Mouse (Mus musculus) hindbrain, embryonic 10.5 days (tissue): ENCODE measurements at regions not wholly inside any gene's neighbourhood (a gene's known extent, or its start where the extent isn't known, plus 50 kb on each side); places are given as distances from the start of the nearest gene placed in this dataset.
"Not testable (repeated sequence)": the region's sequence is repeated elsewhere in the genome, so short reads cannot be mapped to it uniquely, and the experiment has no call there.

Experiments used
- DNase-seq: peaks from one replicate; pipeline ENCODE4 v3.0.0-alpha.2; 2017; ENCODE audit warnings: low spot score
- H3K27ac ChIP-seq: fragments of 300-500 bp; sonication (generic); 2 replicates; pipeline ENCODE4 v1.5.1; 2016; ENCODE audit warnings: mild to moderate bottlenecking, moderate library complexity
- H3K27me3 ChIP-seq: fragments of 300-500 bp; sonication (generic); 2 replicates; pipeline ENCODE4 v1.6.1; 2016; ENCODE audit warnings: mild to moderate bottlenecking; ENCODE audit not compliant: poor library complexity, insufficient read depth, severe bottlenecking
- H3K36me3 ChIP-seq: fragments of 300-500 bp; sonication (generic); 2 replicates; pipeline ENCODE4 v1.6.1; 2016; ENCODE audit warnings: mild to moderate bottlenecking, moderate library complexity
- H3K4me1 ChIP-seq: fragments of 300-500 bp; sonication (generic); replicated peaks from 2 replicates; pipeline ENCODE4 v1.6.1; 2016; ENCODE audit warnings: mild to moderate bottlenecking
- H3K4me3 ChIP-seq: fragments of 300-500 bp; sonication (generic); 2 replicates; pipeline ENCODE4 v1.5.1; 2016; ENCODE audit warnings: mild to moderate bottlenecking, moderate library complexity
- H3K9me3 ChIP-seq: fragments of 300-500 bp; sonication (generic); 2 replicates; pipeline ENCODE4 v1.6.1; 2016; ENCODE audit warnings: mild to moderate bottlenecking, moderate library complexity
- WGBS: fragments of 180-500 bp; shearing (Covaris S2); methylation state at CpG from one replicate; pipeline ENCODE4 v1.1.7; 2016; 5-methylcytosine and 5-hydroxymethylcytosine counted together

GRCm38 (mm10) chr11:71285193-71285592 is 54.7 kb upstream of the Nlrp1b start:
- H3K27ac ChIP-seq = no peak overlapping the region
- H3K36me3 ChIP-seq = no peaks in the 10 kb centered on the region
- DNase-seq = no peak
- no peaks in the 10 kb centered on the region for H3K9me3 ChIP-seq
- no peaks in the 10 kb centered on the region for H3K4me1 ChIP-seq
- no peaks in the 10 kb centered on the region for H3K27me3 ChIP-seq
- H3K4me3 ChIP-seq = no peak overlapping the region
- WGBS = 84% methylated on average over 2 of the region's 2 CpGs

GRCm38 (mm10) chr11:71288243-71288642 is 57.7 kb upstream of the Nlrp1b start:
- H3K27me3 ChIP-seq, H3K9me3 ChIP-seq, DNase-seq, H3K4me1 ChIP-seq, H3K27ac ChIP-seq, H3K36me3 ChIP-seq, H3K4me3 ChIP-seq: not testable (repeated sequence)

GRCm38 (mm10) chr11:71289490-71289889 is 59.0 kb upstream of the Nlrp1b start:
- H3K4me1 ChIP-seq = 0 out of 2 replicates have a peak, but pooled peaks cover 3% of the 10 kb centered on the region
- no peaks in the 10 kb centered on the region for H3K9me3 ChIP-seq
- no peak overlapping the region for H3K27ac ChIP-seq
- DNase-seq = no peak
- 87% methylated on average over 1 of the region's 1 CpGs for WGBS
- H3K36me3 ChIP-seq = no peaks in the 10 kb centered on the region
- no peaks in the 10 kb centered on the region for H3K27me3 ChIP-seq
- H3K4me3 ChIP-seq = no peak overlapping the region

GRCm38 (mm10) chr11:71299479-71299878 is 68.9 kb upstream of the Nlrp1b start:
- Histone ChIP-seq H3K27ac (no peak overlapping the region), H3K36me3 (no peaks in the 10 kb centered on the region), H3K27me3 (no peaks in the 10 kb centered on the region), H3K9me3 (no peaks in the 10 kb centered on the region), H3K4me3 (no peak overlapping the region), H3K4me1 (no peaks in the 10 kb centered on the region)
- WGBS = 81% methylated on average over 1 of the region's 1 CpGs
- no peak for DNase-seq

GRCm38 (mm10) chr11:71323439-71323838 is 92.9 kb upstream of the Nlrp1b start:
- no peaks in the 10 kb centered on the region for H3K9me3 ChIP-seq
- no peak for DNase-seq
- no peaks in the 10 kb centered on the region for H3K36me3 ChIP-seq
- H3K27ac ChIP-seq = no peak overlapping the region
- no peak overlapping the region for H3K4me3 ChIP-seq
- no peaks in the 10 kb centered on the region for H3K27me3 ChIP-seq
- no peaks in the 10 kb centered on the region for H3K4me1 ChIP-seq
- 54% methylated on average over 1 of the region's 1 CpGs for WGBS

- H3K9me3 ChIP-seq = no peaks in the 10 kb centered on the region
- no peaks in the 10 kb centered on the region for H3K4me1 ChIP-seq
- DNase-seq = no peak
- no peaks in the 10 kb centered on the region for H3K27me3 ChIP-seq
- H3K36me3 ChIP-seq = no peaks in the 10 kb centered on the region
- H3K4me3 ChIP-seq = no peak overlapping the region
- H3K27ac ChIP-seq = no peak overlapping the region
- WGBS = 9% methylated on average over 1 of the region's 1 CpGs
Measured at GRCm38 (mm10) chr11:71337428-71337827, 106.9 kb upstream of the Nlrp1b start.

- H3K4me1 ChIP-seq = no peaks in the 10 kb centered on the region
- WGBS = 65% methylated on average over 3 of the region's 3 CpGs
- DNase-seq = no peak
- H3K4me3 ChIP-seq = no peak overlapping the region
- no peaks in the 10 kb centered on the region for H3K36me3 ChIP-seq
- H3K9me3 ChIP-seq = no peaks in the 10 kb centered on the region
- no peaks in the 10 kb centered on the region for H3K27me3 ChIP-seq
- no peak overlapping the region for H3K27ac ChIP-seq
Measured at GRCm38 (mm10) chr11:71346024-71346423, 115.5 kb upstream of the Nlrp1b start.

- Histone ChIP-seq H3K9me3 (no peaks in the 10 kb centered on the region), H3K36me3 (no peaks in the 10 kb centered on the region), H3K27ac (no peak overlapping the region), H3K4me1 (no peaks in the 10 kb centered on the region), H3K4me3 (no peak overlapping the region), H3K27me3 (no peaks in the 10 kb centered on the region)
- WGBS = 46% methylated on average over 3 of the region's 3 CpGs
- DNase-seq = no peak
Measured at GRCm38 (mm10) chr11:71357089-71357488, 126.6 kb upstream of the Nlrp1b start.

- no peaks in the 10 kb centered on the region for H3K9me3 ChIP-seq
- no peaks in the 10 kb centered on the region for H3K36me3 ChIP-seq
- H3K27me3 ChIP-seq = no peaks in the 10 kb centered on the region
- 87% methylated on average over 5 of the region's 5 CpGs for WGBS
- DNase-seq = no peak
- H3K4me1 ChIP-seq = no peaks in the 10 kb centered on the region
- H3K27ac ChIP-seq = no peak overlapping the region
- H3K4me3 ChIP-seq = no peak overlapping the region
Measured at GRCm38 (mm10) chr11:71360856-71361255, 130.3 kb upstream of the Nlrp1b start.

- no peaks in the 10 kb centered on the region for H3K36me3 ChIP-seq
- H3K9me3 ChIP-seq = no peaks in the 10 kb centered on the region
- 67% methylated on average over 5 of the region's 5 CpGs for whole genome bisulfite sequencing
- no peaks in the 10 kb centered on the region for H3K27me3 ChIP-seq
- H3K27ac ChIP-seq = no peak overlapping the region
- no peak overlapping the region for H3K4me3 ChIP-seq
- no peak for DNase-seq
- no peaks in the 10 kb centered on the region for H3K4me1 ChIP-seq
Measured at GRCm38 (mm10) chr11:71371871-71372270, 141.3 kb upstream of the Nlrp1b start.

GRCm38 (mm10) chr11:71375132-71375531 is 144.6 kb upstream of the Nlrp1b start:
- no peaks in the 10 kb centered on the region for H3K4me1 ChIP-seq
- H3K36me3 ChIP-seq = no peaks in the 10 kb centered on the region
- 72% methylated on average over 5 of the region's 5 CpGs for WGBS
- no peaks in the 10 kb centered on the region for H3K27me3 ChIP-seq
- no peak overlapping the region for H3K4me3 ChIP-seq
- no peaks in the 10 kb centered on the region for H3K9me3 ChIP-seq
- DNase-seq = no peak
- H3K27ac ChIP-seq = no peak overlapping the region

GRCm38 (mm10) chr11:71388411-71388810 is 157.9 kb upstream of the Nlrp1b start:
- Histone ChIP-seq H3K9me3 (no peaks in the 10 kb centered on the region), H3K4me1 (peaks cover 4% of the 10 kb centered on the region), H3K27me3 (no peaks in the 10 kb centered on the region), H3K36me3 (no peaks in the 10 kb centered on the region), H3K27ac (no peak overlapping the region), H3K4me3 (no peak overlapping the region)
- 82% methylated on average over 4 of the region's 4 CpGs for WGBS
- no peak for DNase-seq

- Histone ChIP-seq H3K27me3 (no peaks in the 10 kb centered on the region), H3K4me1 (peaks cover 4% of the 10 kb centered on the region), H3K9me3 (no peaks in the 10 kb centered on the region), H3K27ac (peak overlapping the region; percentile 40; the same call in 1 of the 2 replicates), H3K4me3 (no peak overlapping the region), H3K36me3 (no peaks in the 10 kb centered on the region)
- WGBS = 22% methylated on average over 7 of the region's 7 CpGs
- peak; percentile 52 for DNase-seq
Measured at GRCm38 (mm10) chr11:71389659-71390058, 159.1 kb upstream of the Nlrp1b start.

GRCm38 (mm10) chr11:71390151-71390550 is 159.6 kb upstream of the Nlrp1b start:
- Histone ChIP-seq H3K4me1 (peaks cover 4% of the 10 kb centered on the region), H3K27me3 (no peaks in the 10 kb centered on the region), H3K4me3 (no peak overlapping the region), H3K27ac (0 out of 2 replicates have a peak overlapping the region, but pooled peaks have one; percentile 40), H3K9me3 (no peaks in the 10 kb centered on the region), H3K36me3 (no peaks in the 10 kb centered on the region)
- no peak for DNase-seq
- WGBS = 78% methylated on average over 3 of the region's 3 CpGs
